Mouse (Mus musculus): ENCODE measurements around the gene 1700029P11Rik.

DNA sequence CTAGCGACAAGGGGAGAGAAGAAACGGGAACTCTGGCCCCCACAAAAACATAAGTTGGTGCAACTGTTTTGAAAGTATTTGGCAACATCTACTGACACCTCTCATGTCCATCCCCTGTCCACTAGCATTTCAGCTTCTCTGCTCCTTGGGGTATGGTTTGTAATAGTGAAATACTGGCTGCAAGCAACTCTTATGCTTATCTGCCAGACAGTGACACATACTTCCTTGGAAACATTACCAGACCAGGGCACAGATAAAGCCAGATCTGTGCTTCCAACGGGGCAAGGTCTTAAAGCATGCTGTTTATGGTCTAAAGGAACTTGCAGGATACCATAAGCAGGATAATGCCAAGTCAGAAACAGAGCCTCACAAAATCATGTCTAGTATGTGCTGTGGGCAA is 21.4 kb upstream of the 1700029P11Rik start:
- TF ChIP-seq POLR2A (IDR thresholded peaks at IDR 0.05; ENCODE audit: control insufficient read depth, low read depth, low read length) = no peak
- TF ChIP-seq CTCF (IDR thresholded peaks at IDR 0.05; ENCODE audit: control insufficient read depth, insufficient read depth, insufficient replicate concordance, low read depth, low read length) = no peak

All from testis, adult 2 months (tissue).